Mouse (Mus musculus) stomach, postnatal 0 days (tissue): Measurements from ENCODE around the gene Pet100. TPM values are rescaled to one million over a fixed set of nuclear protein-coding genes. Genes with fewer than 3 reads are reported as not detected.
A peak's percentile ranks its signal among the peaks of the same experiment; 100 is the strongest.

Experiments
- ATAC-seq: fragments of 200-750 bp; cut with Nextera tagmentation; 2 replicates; pipeline ENCODE4 v1.8.0; 2017; ENCODE audit not compliant: low FRiP score, low TSS enrichment
- DNase-seq: peaks from one replicate; pipeline ENCODE4 v3.0.0-alpha.2; 2016; ENCODE audit warnings: low spot score
- H3K27ac ChIP-seq: fragments of 300-500 bp; sonication (generic); replicated peaks from 2 replicates; pipeline ENCODE4 v1.5.1; 2014; ENCODE audit warnings: mild to moderate bottlenecking, control low read depth
- H3K27me3 ChIP-seq: fragments of 300-500 bp; sonication (generic); 2 replicates; pipeline ENCODE4 v1.6.1; 2014; ENCODE audit warnings: low read length; ENCODE audit not compliant: control insufficient read depth, insufficient read depth
- H3K36me3 ChIP-seq: fragments of 300-500 bp; sonication (generic); 2 replicates; pipeline ENCODE4 v1.6.1; 2014; ENCODE audit warnings: low read length, mixed read lengths; ENCODE audit not compliant: control insufficient read depth, insufficient read depth
- H3K4me1 ChIP-seq: fragments of 300-500 bp; sonication (generic); replicated peaks from 2 replicates; pipeline ENCODE4 v1.6.1; 2014; ENCODE audit warnings: antibody characterized with exemption; ENCODE audit not compliant: control insufficient read depth, insufficient read depth
- H3K4me2 ChIP-seq: fragments of 300-500 bp; sonication (generic); replicated peaks from 2 replicates; pipeline ENCODE4 v1.6.1; 2014; ENCODE audit warnings: low read depth, mild to moderate bottlenecking, control low read depth, moderate library complexity
- H3K4me3 ChIP-seq: fragments of 300-500 bp; sonication (generic); 2 replicates; pipeline ENCODE4 v1.5.1; 2014; ENCODE audit warnings: low read depth, low read length, control low read depth
- H3K9ac ChIP-seq: fragments of 300-500 bp; sonication (generic); 2 replicates; pipeline ENCODE4 v1.6.1; 2014; ENCODE audit warnings: mild to moderate bottlenecking, low read length, control low read depth, mixed read lengths
- H3K9me3 ChIP-seq: fragments of 300-500 bp; sonication (generic); 2 replicates; pipeline ENCODE4 v1.6.1; 2016; ENCODE audit warnings: low read length; ENCODE audit not compliant: control insufficient read depth
- CTCF ChIP-seq: IDR thresholded peaks from 2 replicates; pipeline ENCODE4 v1.5.1; 2016; ENCODE audit warnings: antibody characterized with exemption, low read depth, mild to moderate bottlenecking, moderate library complexity
- EP300 ChIP-seq: optimal IDR thresholded peaks from 2 replicates; pipeline ENCODE3; 2016; ENCODE audit warnings: antibody characterized with exemption
- WGBS: fragments of 180-500 bp; shearing (Covaris S2); extraction: QIAGEN DNeasy Blood & Tissue Kit; methylation state at CpG from one replicate; pipeline ENCODE4 v1.1.7; 2014; 5-methylcytosine and 5-hydroxymethylcytosine counted together
- polyA plus RNA-seq: library from polyadenylated mRNA; unstranded; fragments of >200 nt; fragmentation: Nextera tagmentation; extraction: Ambion mirVana; gene quantifications from 2 replicates; pipeline ENCODE4 v1.2.1, GENCODE M21; 2015

The Pet100 gene
- polyA plus RNA-seq, 1 experiment from 2014 or later, result 171 TPM

DNA sequence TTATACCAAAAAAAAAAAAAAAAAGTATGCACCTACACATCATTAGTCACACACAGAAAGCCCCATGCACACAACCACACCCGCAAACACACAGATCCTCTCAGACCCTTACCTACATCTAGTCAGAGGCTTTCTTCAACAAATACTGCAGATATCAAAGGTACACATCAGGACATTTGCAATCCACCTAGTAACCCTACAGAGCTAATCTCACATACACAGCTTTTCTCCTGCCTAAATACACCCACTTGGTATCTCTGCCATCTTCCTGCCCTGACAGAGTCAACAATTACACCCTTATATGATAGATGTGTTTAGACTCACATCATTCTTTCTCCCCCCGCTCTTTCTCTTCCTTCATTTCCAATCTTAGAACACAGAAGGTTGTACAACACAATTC, 34.9 kb upstream of the Pet100 start:
- Histone ChIP-seq H3K27me3 (no peaks in the 10 kb centered on the region), H3K36me3 (no peaks in the 10 kb centered on the region), H3K27ac (no peak overlapping the region), H3K4me2 (no peak overlapping the region), H3K9me3 (no peaks in the 10 kb centered on the region), H3K4me1 (no peaks in the 10 kb centered on the region), H3K9ac (no peak overlapping the region), H3K4me3 (no peak overlapping the region)
- ATAC-seq, result no peak
- 75% methylated on average over 2 of the region's 2 CpGs for WGBS
- TF ChIP-seq CTCF, result no peak
- no peak for TF ChIP-seq EP300
- DNase-seq, result no peak

DNA sequence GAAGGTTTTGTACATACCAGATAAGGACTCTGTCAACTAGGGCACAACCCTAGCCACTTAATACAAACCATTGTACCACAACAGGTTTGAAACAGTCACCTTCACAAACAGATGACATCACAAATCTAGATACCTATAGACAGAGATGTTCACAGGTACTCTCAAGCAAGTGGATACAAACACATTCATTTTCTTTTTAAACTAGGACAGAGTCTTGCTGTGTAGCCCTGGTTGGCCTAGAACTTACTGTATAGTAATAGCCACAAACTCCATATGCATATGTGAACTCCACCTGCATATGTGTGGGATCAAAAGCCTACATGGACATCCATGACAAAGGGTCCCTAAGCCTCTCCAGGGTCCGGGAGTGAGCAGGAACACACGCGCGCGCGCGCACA, 34.4 kb upstream of the Pet100 start, which contains the start of gene Camsap3:
Gene Camsap3 (plus strand): TSS at position 301 of the 398 bp plus-strand sequence.
- no peaks in the 10 kb centered on the region for H3K36me3 ChIP-seq
- H3K9ac ChIP-seq, result peak within 1 kb of the TSS; percentile 80
- H3K27ac ChIP-seq, result peak within 1 kb of the TSS; percentile 93
- peak within 1 kb of the TSS; percentile 81 for H3K4me2 ChIP-seq
- H3K4me3 ChIP-seq, result peak within 1 kb of the TSS; percentile 68
- TF ChIP-seq CTCF, result no peak
- no peak for TF ChIP-seq EP300
- no peaks in the 10 kb centered on the region for H3K9me3 ChIP-seq
- H3K27me3 ChIP-seq, result no peaks in the 10 kb centered on the region
- no peaks in the 10 kb centered on the region for H3K4me1 ChIP-seq
- ATAC-seq, result peak; percentile 9
- DNase-seq, result no peak
- WGBS, result 0% methylated on average over 2 of the region's 7 CpGs

DNA sequence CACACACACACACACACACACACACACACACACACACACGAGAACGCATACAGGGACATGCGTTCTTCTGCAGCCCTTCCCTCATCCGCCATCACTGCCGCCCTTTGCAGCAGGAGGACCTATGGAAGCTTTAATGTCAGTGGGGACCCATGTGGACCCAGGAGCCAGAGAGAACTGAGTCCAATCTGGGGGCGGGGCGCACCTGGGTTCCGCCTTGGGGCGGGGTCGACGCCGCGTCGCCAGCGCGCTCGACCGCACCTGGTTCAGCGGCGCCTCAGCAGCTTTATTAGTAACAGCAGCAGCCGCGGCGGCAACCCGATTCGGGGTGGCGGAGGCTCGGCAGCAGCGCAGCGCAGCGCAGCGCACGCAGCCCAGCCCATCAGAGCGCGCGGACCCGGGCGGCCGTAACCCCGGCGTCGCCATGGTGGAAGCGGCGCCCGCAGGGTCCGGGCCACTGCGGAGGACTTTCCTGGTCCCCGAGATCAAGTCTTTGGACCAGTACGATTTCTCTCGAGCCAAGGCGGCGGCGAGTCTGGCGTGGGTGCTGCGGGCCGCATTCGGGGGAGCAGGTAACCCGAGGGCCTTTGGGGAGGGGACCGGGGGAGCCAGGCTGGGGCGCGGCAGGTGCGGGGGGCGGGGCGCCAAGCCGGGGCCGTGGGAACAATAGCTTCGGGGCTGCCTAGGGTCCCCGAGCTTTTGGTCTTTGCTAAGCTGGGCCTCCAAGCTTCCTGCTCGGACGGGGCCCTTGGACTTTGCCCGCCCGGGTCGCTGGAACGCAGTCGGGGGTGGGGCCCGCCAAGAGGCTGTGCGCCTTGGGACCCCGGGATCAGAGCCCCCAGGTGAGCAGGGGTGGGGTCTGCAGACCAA, 33.7 kb upstream of the Pet100 start:
- WGBS, result under 1% methylated on average over 69 of the region's 77 CpGs
- peak overlapping the region; percentile 93 for H3K27ac ChIP-seq
- TF ChIP-seq EP300 (no peak), CTCF (no peak)
- no peaks in the 10 kb centered on the region for H3K9me3 ChIP-seq
- H3K27me3 ChIP-seq, result no peaks in the 10 kb centered on the region
- H3K4me3 ChIP-seq, result peak overlapping the region; percentile 68
- peak overlapping the region; percentile 80 for H3K9ac ChIP-seq
- peak; percentile 91 for DNase-seq
- peak overlapping the region; percentile 81 for H3K4me2 ChIP-seq
- H3K4me1 ChIP-seq, result no peaks in the 10 kb centered on the region
- peak; percentile 85 for ATAC-seq
- no peaks in the 10 kb centered on the region for H3K36me3 ChIP-seq

DNA sequence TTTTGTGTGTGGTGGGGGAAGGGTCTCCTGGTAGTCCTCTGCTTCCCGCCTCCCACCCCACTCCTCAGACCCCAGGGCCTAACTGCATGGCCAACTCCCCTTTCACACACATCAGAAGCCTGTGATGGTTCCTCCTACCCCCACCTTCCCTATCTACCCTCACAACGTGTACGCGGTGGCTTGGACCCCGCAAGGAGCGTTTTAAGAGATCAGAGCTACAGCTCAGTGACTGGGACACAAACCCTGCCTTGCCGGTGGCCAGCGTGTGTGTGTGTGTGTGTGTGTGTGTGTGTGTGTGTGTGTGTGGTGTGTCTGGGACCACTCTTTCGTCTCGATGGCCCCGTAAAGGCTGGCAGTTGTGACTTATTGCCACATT, 33.1 kb upstream of the Pet100 start:
- no peaks in the 10 kb centered on the region for H3K9me3 ChIP-seq
- no peaks in the 10 kb centered on the region for H3K36me3 ChIP-seq
- peak overlapping the region; percentile 81 for H3K4me2 ChIP-seq
- peak overlapping the region; percentile 80 for H3K9ac ChIP-seq
- TF ChIP-seq EP300 (no peak), CTCF (no peak)
- no peaks in the 10 kb centered on the region for H3K4me1 ChIP-seq
- peak overlapping the region; percentile 68 for H3K4me3 ChIP-seq
- peak overlapping the region; percentile 93 for H3K27ac ChIP-seq
- 15% methylated on average over 11 of the region's 11 CpGs for WGBS
- peak; percentile 30 for ATAC-seq
- H3K27me3 ChIP-seq, result no peaks in the 10 kb centered on the region
- no peak for DNase-seq

DNA sequence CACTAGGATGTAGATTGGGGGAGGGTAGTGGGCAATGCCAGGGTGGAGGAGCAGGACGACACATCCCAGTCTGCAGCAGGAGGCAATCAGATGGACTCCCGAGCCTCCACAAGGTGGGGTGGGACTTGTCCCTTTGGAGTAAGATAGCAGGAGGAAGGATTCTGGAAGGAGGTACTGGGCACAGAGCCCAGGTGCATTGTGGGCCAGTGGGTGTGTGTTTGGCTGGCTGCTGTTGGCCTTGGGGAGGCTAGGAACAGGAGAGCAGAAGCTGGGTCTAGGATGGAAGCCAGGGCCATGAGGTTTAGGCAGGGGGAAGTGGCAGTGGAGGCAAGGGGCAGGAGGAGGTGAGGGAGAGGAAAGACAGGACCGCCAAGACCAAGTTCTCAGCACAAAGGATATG, 27.9 kb upstream of the Pet100 start:
- H3K4me1 ChIP-seq, result no peaks in the 10 kb centered on the region
- WGBS, result 66% methylated on average over 3 of the region's 3 CpGs
- H3K9ac ChIP-seq, result no peak overlapping the region
- no peaks in the 10 kb centered on the region for H3K36me3 ChIP-seq
- no peak overlapping the region for H3K4me3 ChIP-seq
- ATAC-seq (no peak), DNase-seq (peak; percentile 54)
- H3K9me3 ChIP-seq, result no peaks in the 10 kb centered on the region
- TF ChIP-seq EP300 (no peak), CTCF (no peak)
- H3K27me3 ChIP-seq, result no peaks in the 10 kb centered on the region
- no peak overlapping the region for H3K27ac ChIP-seq
- H3K4me2 ChIP-seq, result no peak overlapping the region

DNA sequence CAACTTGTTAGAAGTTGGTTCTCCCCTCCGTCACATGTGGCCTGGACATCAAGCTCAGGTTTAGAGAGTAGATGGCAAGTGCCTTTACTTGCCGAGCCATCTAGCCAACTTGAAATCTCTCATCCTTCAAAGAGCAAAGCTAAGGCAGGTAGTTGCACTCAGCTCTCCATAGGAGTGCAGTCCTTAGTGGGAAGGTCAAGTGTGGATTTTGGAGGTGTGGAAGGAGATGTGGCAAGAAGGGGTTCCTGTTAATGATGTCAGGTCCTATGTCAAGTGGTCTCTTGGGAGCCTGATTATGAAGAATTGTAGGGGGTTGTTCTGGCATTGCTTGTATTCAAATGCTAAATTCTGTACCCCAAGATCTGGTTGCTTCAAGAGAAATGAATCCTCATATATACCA, 26.9 kb upstream of the Pet100 start:
- H3K4me3 ChIP-seq, result no peak overlapping the region
- ATAC-seq, result no peak

More for the DNA sequence above, 26.9 kb upstream of the Pet100 start:
- Histone ChIP-seq H3K27ac (no peak overlapping the region), H3K4me1 (no peaks in the 10 kb centered on the region), H3K9ac (no peak overlapping the region), H3K36me3 (no peaks in the 10 kb centered on the region), H3K27me3 (no peaks in the 10 kb centered on the region), H3K4me2 (no peak overlapping the region), H3K9me3 (no peaks in the 10 kb centered on the region)
- TF ChIP-seq EP300, result no peak
- TF ChIP-seq CTCF, result no peak
- 82% methylated on average over 2 of the region's 2 CpGs for WGBS
- DNase-seq, result no peak
